Mouse (Mus musculus): ENCODE measurements around the gene Epha2.

GRCm38 (mm10) chr4:141322526-141322925, 21.5 kb downstream of the Epha2 start:
- no peak for TF ChIP-seq CTCF (IDR thresholded peaks at IDR 0.05; ENCODE audit: low read depth)
- no peak for TF ChIP-seq EP300 (optimal IDR thresholded peaks at IDR 0.05)

Data from stomach, postnatal 0 days (tissue).